8 mouse cellular contexts compared by ENCODE assay signal in the genomic region with DNA sequence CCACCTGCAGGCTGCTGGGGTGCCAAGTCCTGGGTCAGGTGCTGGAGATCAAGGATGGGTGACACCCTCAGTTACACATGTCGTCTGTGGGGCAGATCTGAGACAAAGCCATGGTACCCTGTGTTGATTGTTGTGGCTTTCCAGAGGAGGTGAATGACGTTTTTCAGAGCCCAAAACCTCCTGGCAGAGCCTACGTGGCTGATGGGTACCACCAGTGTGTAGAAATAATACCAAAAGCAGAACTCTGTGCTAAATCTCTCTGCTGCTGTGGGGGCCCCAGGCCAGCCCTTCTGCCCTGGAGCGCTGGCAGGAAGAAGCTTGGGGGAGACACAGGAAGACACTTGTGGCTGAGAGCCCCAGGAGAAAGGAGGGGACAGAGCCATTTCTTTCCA.
DNase-seq lines count a peak whose midpoint lies in the region; ATAC-seq lines count a peak whose summit lies in the region.

No protein-coding gene starts in this region.

- 0 out of 2 replicates have a peak, but pooled peaks have one; percentile 23 for ATAC-seq in frontal cortex, adult (ENCODE audit: low TSS enrichment)
- ATAC-seq in megakaryocyte, adult 5-6 weeks (ENCODE audit: poor library complexity, severe bottlenecking), result peak; percentile 53

- no peak for DNase-seq in frontal cortex, postnatal 10 days (ENCODE audit: low spot score in 2 of 2)
- peak; percentile 15 to 45 for DNase-seq in urinary bladder, postnatal 4 days (ENCODE audit: low spot score in 2 of 2)
- no peak for DNase-seq in urinary bladder, postnatal 36 days (ENCODE audit: low spot score in 2 of 2)
- DNase-seq in adrenal gland, postnatal 10 days, result no peak
- DNase-seq in embryo, embryonic 9.5 days (ENCODE audit: extremely low spot score), result no peak
- DNase-seq in embryo, embryonic 10.5 days (ENCODE audit: low spot score), result no peak

Comparison
In these comparisons a context has a peak if more than half of its experiments do, and no peak if none do; other contexts are left out.
1. DNase-seq: peak in urinary bladder, postnatal 4 days (2 of 2); none in frontal cortex, postnatal 10 days (0 of 2), urinary bladder, postnatal 36 days (0 of 2), adrenal gland, postnatal 10 days (single experiment), embryo, embryonic 9.5 days (single experiment) and embryo, embryonic 10.5 days (single experiment).